Mouse (Mus musculus) bone marrow macrophage, adult 2 months (primary cell): Measurements from ENCODE around the gene Dnah14.

ENCODE experiments used
- CTCF ChIP-seq: IDR thresholded peaks from 2 replicates; pipeline ENCODE4 v1.5.1; 2012; ENCODE audit warnings: low read depth, mild to moderate bottlenecking, low read length, moderate library complexity
- POLR2A ChIP-seq: IDR thresholded peaks from 2 replicates; pipeline ENCODE4 v1.6.1; 2012; ENCODE audit warnings: mild to moderate bottlenecking, low read depth, low read length, borderline replicate concordance

DNA sequence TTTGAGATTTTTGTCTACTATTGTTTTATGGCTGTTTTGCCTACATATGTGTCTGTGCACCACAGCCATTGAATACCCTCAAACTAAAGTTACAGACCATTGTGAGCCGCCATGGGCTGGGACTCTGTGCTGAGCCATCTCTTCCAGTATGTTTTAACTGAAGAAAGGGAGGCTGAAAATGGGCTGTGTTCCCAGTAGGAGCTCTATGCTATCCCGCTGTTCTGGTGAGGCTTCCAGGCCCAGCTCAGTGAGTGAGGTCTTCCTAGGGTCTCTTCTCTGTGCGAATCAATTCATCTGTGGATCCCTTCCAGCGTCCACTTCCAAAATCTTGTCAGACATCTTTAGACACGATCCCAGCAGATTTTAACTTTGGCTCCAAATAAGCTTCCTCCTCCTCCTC, 80.1 kb downstream of the Dnah14 start:
- TF ChIP-seq CTCF (no peak), POLR2A (no peak)
